Mouse (Mus musculus) limb, embryonic 11.5 days (tissue): ENCODE results near the gene Erbb2. TPM values are rescaled to one million over a fixed set of nuclear protein-coding genes. Genes with fewer than 3 reads are reported as not detected.

Source experiments
- ATAC-seq: fragments of 200-750 bp; cut with Nextera tagmentation; 2 replicates; pipeline ENCODE4 v1.8.0; 2017; ENCODE audit warnings: low read depth; ENCODE audit not compliant: insufficient number of reproducible peaks, low FRiP score, low TSS enrichment
- DNase-seq: peaks from one replicate; pipeline ENCODE4 v3.0.0-alpha.2; 2015; ENCODE audit warnings: low spot score
- H3K27ac ChIP-seq: fragments of 300-500 bp; sonication (generic); replicated peaks from 2 replicates; pipeline ENCODE4 v1.5.1; 2014; ENCODE audit warnings: low read depth, mild to moderate bottlenecking, low read length
- H3K27me3 ChIP-seq: fragments of 300-500 bp; sonication (generic); 2 replicates; pipeline ENCODE4 v1.6.1; 2014; ENCODE audit warnings: mild to moderate bottlenecking, low read length, mixed read lengths; ENCODE audit not compliant: control insufficient read depth, insufficient read depth
- H3K36me3 ChIP-seq: fragments of 300-500 bp; sonication (generic); 2 replicates; pipeline ENCODE4 v1.6.1; 2014; ENCODE audit warnings: mild to moderate bottlenecking, low read length, moderate library complexity, mixed read lengths; ENCODE audit not compliant: control insufficient read depth, insufficient read depth
- H3K4me1 ChIP-seq: fragments of 300-500 bp; sonication (generic); 2 replicates; pipeline ENCODE4 v1.6.1; 2014; ENCODE audit warnings: low read length, mixed read lengths; ENCODE audit not compliant: control insufficient read depth, insufficient read depth
- H3K4me2 ChIP-seq: fragments of 300-500 bp; sonication (generic); 2 replicates; pipeline ENCODE4 v1.6.1; 2014; ENCODE audit warnings: low read depth, mild to moderate bottlenecking, moderate library complexity; ENCODE audit not compliant: severe bottlenecking
- H3K4me3 ChIP-seq: fragments of 300-500 bp; sonication (generic); 2 replicates; pipeline ENCODE4 v1.5.1; 2014; ENCODE audit warnings: low read depth, low read length
- H3K9ac ChIP-seq: fragments of 300-500 bp; sonication (generic); 2 replicates; pipeline ENCODE4 v1.6.1; 2014; ENCODE audit warnings: mild to moderate bottlenecking, low read length
- H3K9me3 ChIP-seq: fragments of 300-500 bp; sonication (generic); 2 replicates; pipeline ENCODE4 v1.6.1; 2016; ENCODE audit warnings: low read length; ENCODE audit not compliant: control insufficient read depth
- WGBS: fragments of 180-500 bp; shearing (Covaris S2); extraction: QIAGEN DNeasy Blood & Tissue Kit; methylation state at CpG from one replicate; pipeline ENCODE4 v1.1.7; 2014; 5-methylcytosine and 5-hydroxymethylcytosine counted together
- polyA plus RNA-seq: library from polyadenylated mRNA; unstranded; fragments of >200 nt; fragmentation: Nextera tagmentation; extraction: Ambion mirVana; gene quantifications from 2 replicates; pipeline ENCODE4 v1.2.1, GENCODE M21; 2014

The Erbb2 gene
- polyA plus RNA-seq, result 29.6 and 30.5 TPM in 2 replicates

GRCm38 (mm10) chr11:98412273-98412796, at the start of gene Erbb2:
Gene Erbb2 (plus strand): TSS chr11:98412470.
- peak within 1 kb of the TSS; percentile 76 for H3K27ac ChIP-seq
- H3K9ac ChIP-seq, result peak within 1 kb of the TSS; percentile 72
- peak within 1 kb of the TSS; percentile 72 for H3K4me3 ChIP-seq
- H3K36me3 ChIP-seq, result no peaks in the 10 kb centered on the region
- peak within 1 kb of the TSS; percentile 57 for H3K4me2 ChIP-seq
- no peaks in the 10 kb centered on the region for H3K9me3 ChIP-seq
- peak; percentile 75; the same call in 1 of the 2 replicates for ATAC-seq
- DNase-seq, result peak; percentile 86
- peaks cover 16% of the 10 kb centered on the region for H3K4me1 ChIP-seq
- WGBS, result under 1% methylated on average over 35 of the region's 49 CpGs
- H3K27me3 ChIP-seq, result peaks cover 4% of the 10 kb centered on the region; the same call in 1 of the 2 replicates

- DNase-seq, result no peak
- Histone ChIP-seq H3K4me2 (no peak overlapping the region), H3K9me3 (no peaks in the 10 kb centered on the region), H3K4me1 (peaks cover 11% of the 10 kb centered on the region), H3K36me3 (peaks cover 2% of the 10 kb centered on the region; the same call in 1 of the 2 replicates), H3K9ac (no peak overlapping the region), H3K4me3 (no peak overlapping the region), H3K27ac (no peak overlapping the region), H3K27me3 (no peaks in the 10 kb centered on the region)
- 78% methylated on average over 5 of the region's 5 CpGs for WGBS
- ATAC-seq, result no peak
Measured at GRCm38 (mm10) chr11:98363817-98364216, 48.5 kb upstream of the Erbb2 start.

- H3K4me1 ChIP-seq, result peaks cover 9% of the 10 kb centered on the region
- DNase-seq, result no peak
- ATAC-seq, result no peak
- H3K4me2 ChIP-seq, result no peak overlapping the region
- no peak overlapping the region for H3K9ac ChIP-seq
- 95% methylated on average over 5 of the region's 5 CpGs for WGBS
- H3K9me3 ChIP-seq, result no peaks in the 10 kb centered on the region
- H3K27ac ChIP-seq, result no peak overlapping the region
- H3K36me3 ChIP-seq, result peaks cover 2% of the 10 kb centered on the region; the same call in 1 of the 2 replicates
- H3K4me3 ChIP-seq, result no peak overlapping the region
- no peaks in the 10 kb centered on the region for H3K27me3 ChIP-seq
Measured at GRCm38 (mm10) chr11:98364410-98364809, 47.9 kb upstream of the Erbb2 start.

GRCm38 (mm10) chr11:98366290-98366689, 46.0 kb upstream of the Erbb2 start:
- ATAC-seq (no peak), DNase-seq (no peak)
- no peaks in the 10 kb centered on the region for H3K4me1 ChIP-seq
- WGBS, result 77% methylated on average over 10 of the region's 10 CpGs
- peaks cover 2% of the 10 kb centered on the region; the same call in 1 of the 2 replicates for H3K36me3 ChIP-seq
- no peak overlapping the region for H3K9ac ChIP-seq
- no peaks in the 10 kb centered on the region for H3K27me3 ChIP-seq
- H3K4me3 ChIP-seq, result no peak overlapping the region
- no peaks in the 10 kb centered on the region for H3K9me3 ChIP-seq
- no peak overlapping the region for H3K4me2 ChIP-seq
- H3K27ac ChIP-seq, result no peak overlapping the region

- H3K4me1 ChIP-seq, result no peaks in the 10 kb centered on the region
- DNase-seq, result no peak
- no peak overlapping the region for H3K9ac ChIP-seq
- 83% methylated on average over 10 of the region's 10 CpGs for WGBS
- no peak overlapping the region for H3K4me3 ChIP-seq
- no peak for ATAC-seq
- H3K9me3 ChIP-seq, result no peaks in the 10 kb centered on the region
- peaks cover 2% of the 10 kb centered on the region; the same call in 1 of the 2 replicates for H3K36me3 ChIP-seq
- H3K4me2 ChIP-seq, result no peak overlapping the region
- no peaks in the 10 kb centered on the region for H3K27me3 ChIP-seq
- no peak overlapping the region for H3K27ac ChIP-seq
Measured at GRCm38 (mm10) chr11:98367171-98367862, 45.0 kb upstream of the Erbb2 start.

GRCm38 (mm10) chr11:98367863-98368186, 44.4 kb upstream of the Erbb2 start:
- no peaks in the 10 kb centered on the region for H3K9me3 ChIP-seq
- H3K36me3 ChIP-seq, result peaks cover 2% of the 10 kb centered on the region; the same call in 1 of the 2 replicates
- H3K27ac ChIP-seq, result no peak overlapping the region
- H3K4me2 ChIP-seq, result no peak overlapping the region
- no peaks in the 10 kb centered on the region for H3K27me3 ChIP-seq
- WGBS, result 83% methylated on average over 7 of the region's 7 CpGs
- no peak overlapping the region for H3K9ac ChIP-seq
- H3K4me3 ChIP-seq, result no peak overlapping the region
- no peak for ATAC-seq
- no peak for DNase-seq
- no peaks in the 10 kb centered on the region for H3K4me1 ChIP-seq

GRCm38 (mm10) chr11:98369337-98369736, 42.9 kb upstream of the Erbb2 start:
- Histone ChIP-seq H3K27me3 (no peaks in the 10 kb centered on the region), H3K4me3 (no peak overlapping the region), H3K4me2 (no peak overlapping the region), H3K4me1 (no peaks in the 10 kb centered on the region), H3K9me3 (no peaks in the 10 kb centered on the region), H3K9ac (no peak overlapping the region), H3K36me3 (peaks cover 2% of the 10 kb centered on the region; the same call in 1 of the 2 replicates), H3K27ac (no peak overlapping the region)
- no peak for ATAC-seq
- no peak for DNase-seq
- 79% methylated on average over 6 of the region's 6 CpGs for WGBS

- H3K27ac ChIP-seq, result no peak overlapping the region
- no peak overlapping the region for H3K9ac ChIP-seq
- 92% methylated on average over 2 of the region's 2 CpGs for WGBS
- H3K4me2 ChIP-seq, result no peak overlapping the region
- peaks cover 6% of the 10 kb centered on the region; the same call in 1 of the 2 replicates for H3K36me3 ChIP-seq
- DNase-seq (no peak), ATAC-seq (no peak)
- H3K27me3 ChIP-seq, result no peaks in the 10 kb centered on the region
- no peak overlapping the region for H3K4me3 ChIP-seq
- H3K9me3 ChIP-seq, result no peaks in the 10 kb centered on the region
- no peaks in the 10 kb centered on the region for H3K4me1 ChIP-seq
Measured at GRCm38 (mm10) chr11:98370588-98370987, 41.7 kb upstream of the Erbb2 start.
